Mouse (Mus musculus) heart, postnatal 4 days (tissue): ENCODE measurements at regions not wholly inside any gene's neighbourhood (a gene's known extent, or its start where the extent isn't known, plus 50 kb on each side); places are given as distances from the start of the nearest gene placed in this dataset.

Source experiments
- DNase-seq: peaks from one replicate; pipeline ENCODE4 v3.0.0; 2021

GRCm38 (mm10) chr13:71481205-71481604, 482.3 kb downstream of the Irx1 start:
- DNase-seq: no peak

DNA sequence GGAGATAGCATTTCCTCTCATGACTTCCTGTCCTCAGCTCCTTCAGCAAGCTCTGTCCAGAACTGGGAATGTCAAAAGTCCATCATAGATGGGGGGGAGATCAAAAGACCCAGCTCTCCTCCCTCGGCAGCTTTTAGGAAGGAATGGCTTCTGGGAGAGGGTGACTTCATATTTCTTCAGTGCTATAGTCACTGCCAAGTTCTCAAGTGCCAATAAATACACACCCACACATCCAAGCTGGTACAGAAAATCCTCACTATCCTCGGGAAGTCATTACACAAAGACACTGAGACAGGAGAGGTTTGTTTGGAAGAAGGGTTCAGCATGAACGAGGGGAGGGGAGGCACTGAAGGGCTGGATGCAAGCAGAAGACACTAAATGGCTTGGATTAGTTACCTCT, 502.0 kb downstream of the Irx1 start:
- no peak for DNase-seq

DNA sequence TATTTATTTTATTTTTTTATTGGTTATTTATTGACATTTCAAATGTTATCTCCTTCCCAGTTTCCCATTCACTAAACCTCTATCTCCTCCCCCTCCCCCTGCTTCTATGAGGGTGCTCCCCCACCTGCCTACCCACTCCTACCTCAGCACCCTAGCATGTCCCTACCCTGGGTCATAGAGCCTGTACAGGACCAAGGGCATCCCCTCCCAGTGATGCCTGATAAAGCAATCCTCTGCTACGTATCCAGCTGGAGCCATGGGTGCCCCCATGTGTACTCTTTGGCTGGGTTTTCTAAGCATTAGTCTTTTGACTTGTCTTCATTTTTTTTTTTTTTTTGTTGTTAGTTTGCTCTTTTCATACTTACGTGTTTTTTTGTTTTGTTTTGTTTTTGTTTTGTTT, 502.9 kb downstream of the Irx1 start:
- DNase-seq: no peak

DNA sequence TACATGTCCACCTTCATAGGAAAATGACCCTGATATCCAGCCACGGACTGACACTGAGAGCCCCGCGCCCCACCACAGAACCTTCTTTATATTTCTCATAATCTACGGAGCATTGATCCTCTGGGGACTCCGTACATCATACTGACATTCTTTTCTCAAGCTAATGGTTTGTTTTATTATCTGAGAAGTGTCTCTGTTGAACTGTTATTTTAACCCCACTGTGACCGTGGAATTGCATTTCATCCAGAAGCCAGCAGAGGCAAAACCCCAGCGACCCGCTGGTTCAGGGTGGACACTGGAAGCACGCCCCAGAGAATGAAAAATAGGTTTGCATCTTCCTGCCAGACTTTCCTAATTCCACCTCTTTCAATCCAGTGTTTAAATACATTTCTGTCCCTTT, 503.4 kb downstream of the Irx1 start:
- DNase-seq: no peak

DNA sequence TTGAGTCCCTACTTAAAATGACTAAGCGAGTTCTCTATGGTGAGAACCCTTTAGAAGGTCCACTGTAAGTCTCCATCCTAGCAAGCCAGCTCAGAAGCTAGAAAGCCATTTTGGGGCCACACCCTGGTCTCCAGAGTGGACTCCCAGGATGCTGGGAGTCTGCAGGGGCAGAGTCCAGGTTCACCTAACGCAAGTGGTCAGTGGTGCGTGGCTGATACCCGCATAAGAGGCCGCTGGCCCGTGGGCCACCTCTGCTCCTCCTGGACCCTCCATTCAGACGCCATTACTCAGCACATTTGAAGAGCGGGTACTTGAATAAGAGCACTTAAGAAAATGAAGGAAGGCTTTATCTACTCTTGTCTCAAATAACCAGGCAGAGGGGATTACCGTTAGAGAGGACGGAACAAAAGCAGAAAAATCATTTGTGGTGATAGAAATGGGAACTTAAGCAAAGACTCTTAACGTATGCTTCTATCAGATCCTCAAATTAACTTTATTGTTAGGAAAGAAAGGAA, 504.4 kb downstream of the Irx1 start:
- DNase-seq: no peak

DNA sequence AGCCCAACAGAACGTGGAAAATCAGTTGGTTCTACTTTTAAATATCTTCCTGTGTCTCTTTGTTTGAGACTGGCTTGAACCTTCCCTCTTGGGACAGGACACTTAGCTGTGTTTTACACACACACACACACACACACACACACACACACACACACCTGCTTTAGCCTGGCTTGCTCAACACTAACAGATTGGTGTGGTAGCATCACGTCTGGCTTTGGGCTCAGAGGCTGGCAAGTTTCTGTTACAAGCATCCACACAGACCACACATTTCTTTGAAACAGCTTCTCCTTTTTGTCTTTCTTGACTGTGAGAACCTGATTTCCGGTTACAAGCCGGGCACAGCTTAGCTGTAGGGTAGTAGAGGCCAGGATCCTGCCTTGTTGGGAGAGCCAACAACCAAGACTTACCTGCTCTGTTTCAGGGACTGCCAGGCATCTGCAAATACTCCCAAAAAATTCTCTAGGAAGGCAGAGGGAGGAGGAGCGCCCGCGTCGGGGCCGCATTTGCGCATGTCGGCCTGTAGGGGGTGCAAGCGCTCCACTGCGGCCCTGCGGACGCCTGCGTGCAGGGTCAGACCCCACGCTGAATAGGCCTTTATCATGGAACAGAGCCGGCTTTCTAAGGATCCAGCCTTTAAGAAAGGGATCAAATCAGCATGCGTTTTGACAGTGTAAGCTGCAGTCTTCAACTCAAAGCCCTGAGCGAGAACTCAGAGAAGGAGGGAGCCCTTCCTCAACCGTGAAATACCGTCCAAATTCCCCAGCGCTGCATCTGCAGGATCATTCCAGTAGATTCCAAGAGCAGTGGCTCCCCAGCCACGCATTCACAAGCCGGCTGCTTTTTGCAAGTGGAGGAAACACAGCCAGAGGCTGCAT, 505.2 kb downstream of the Irx1 start:
- peak; percentile 81 for DNase-seq

GRCm38 (mm10) chr13:71457550-71457949, 506.0 kb downstream of the Irx1 start:
- DNase-seq: no peak

- DNase-seq: no peak
Observed at GRCm38 (mm10) chr13:71452258-71452657, 511.3 kb downstream of the Irx1 start.

DNA sequence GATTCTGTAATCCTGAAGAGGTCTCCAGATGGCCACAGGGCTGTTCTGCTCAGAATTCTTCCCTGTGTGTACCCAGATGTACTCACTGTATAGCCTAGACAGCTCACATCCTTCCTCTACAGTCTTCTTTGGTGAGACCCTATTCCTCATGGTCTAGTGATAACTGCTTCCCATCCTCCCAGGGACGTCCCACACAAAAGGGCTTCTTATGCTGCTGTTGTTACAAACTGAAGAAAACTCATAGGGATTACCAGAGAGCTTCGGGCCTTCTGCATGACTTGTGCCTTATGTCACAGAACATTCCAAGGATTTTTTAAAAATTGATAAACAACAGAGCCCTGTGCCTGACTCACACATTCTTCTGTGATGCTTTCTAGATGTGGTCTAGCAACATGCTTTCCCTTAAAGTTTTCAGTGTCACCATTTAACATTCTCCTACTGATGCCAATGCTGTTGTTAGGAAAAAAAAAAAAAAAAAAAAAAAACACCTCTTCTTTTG, 525.9 kb downstream of the Irx1 start:
- DNase-seq: no peak

GRCm38 (mm10) chr13:71403654-71404560, 559.6 kb downstream of the Irx1 start:
- no peak for DNase-seq

DNA sequence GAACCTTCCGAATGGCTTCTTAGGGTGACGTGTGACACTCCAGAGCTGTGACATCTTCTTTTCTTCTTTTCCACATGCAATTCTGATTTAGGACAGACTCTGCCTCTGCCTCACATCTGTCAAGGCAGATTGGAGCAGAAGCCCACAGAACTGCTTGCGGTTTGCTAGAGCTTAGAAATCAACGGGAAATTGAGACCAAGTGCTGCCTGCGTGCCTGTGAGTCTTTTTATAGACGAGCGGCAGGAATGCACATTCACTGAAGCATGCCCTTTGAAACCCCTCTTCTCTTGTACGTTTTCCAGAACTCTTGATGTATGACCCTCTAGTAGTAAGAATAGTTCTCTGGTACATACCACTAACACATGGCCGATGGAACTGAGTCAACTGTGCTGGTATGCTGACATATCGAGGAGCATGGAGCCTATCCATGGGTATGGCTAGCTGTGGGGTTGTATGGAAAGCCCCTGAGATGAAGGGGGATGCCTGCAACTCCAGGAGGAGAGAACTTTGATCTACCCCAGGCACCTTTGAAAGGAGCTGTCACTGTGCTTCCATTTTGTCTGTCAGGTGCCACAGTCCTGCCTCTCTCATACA, 552.2 kb upstream of the Adamts16 start:
- no peak for DNase-seq

- no peak for DNase-seq
Observed at GRCm38 (mm10) chr13:71378641-71379040, 537.0 kb upstream of the Adamts16 start.

DNA sequence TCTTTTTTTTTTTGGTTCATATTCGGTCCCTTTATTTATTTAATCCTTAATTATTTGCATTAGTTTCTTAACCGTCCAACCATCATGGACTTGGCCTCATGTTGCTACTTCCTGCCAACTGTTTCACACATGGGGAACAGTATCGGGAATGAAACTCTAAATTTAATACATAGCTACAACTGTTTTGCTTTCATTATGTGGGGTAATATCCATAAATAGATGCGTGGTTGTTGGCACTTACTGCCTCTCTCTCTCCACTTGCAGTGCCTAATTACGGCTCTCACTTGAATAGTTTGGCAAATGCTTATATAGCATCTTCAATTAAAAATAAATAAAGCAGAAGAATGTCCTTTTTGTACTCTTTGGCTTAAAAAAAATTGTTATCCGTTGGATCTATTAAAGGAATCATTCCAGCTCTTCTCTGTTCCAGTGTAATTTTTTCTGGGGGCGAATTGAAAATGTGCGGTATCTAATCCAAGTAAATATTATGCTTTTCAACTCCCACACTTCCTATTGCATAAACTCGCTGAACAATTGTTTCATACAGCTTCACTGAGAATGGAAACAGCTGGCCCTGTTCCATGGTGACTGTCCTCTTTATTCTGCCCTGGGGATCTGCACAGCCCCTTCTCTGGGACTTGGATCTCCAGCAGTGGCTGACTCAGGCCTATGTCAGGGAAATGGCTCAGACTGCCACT, 534.4 kb upstream of the Adamts16 start:
- peak; percentile 70 for DNase-seq

DNA sequence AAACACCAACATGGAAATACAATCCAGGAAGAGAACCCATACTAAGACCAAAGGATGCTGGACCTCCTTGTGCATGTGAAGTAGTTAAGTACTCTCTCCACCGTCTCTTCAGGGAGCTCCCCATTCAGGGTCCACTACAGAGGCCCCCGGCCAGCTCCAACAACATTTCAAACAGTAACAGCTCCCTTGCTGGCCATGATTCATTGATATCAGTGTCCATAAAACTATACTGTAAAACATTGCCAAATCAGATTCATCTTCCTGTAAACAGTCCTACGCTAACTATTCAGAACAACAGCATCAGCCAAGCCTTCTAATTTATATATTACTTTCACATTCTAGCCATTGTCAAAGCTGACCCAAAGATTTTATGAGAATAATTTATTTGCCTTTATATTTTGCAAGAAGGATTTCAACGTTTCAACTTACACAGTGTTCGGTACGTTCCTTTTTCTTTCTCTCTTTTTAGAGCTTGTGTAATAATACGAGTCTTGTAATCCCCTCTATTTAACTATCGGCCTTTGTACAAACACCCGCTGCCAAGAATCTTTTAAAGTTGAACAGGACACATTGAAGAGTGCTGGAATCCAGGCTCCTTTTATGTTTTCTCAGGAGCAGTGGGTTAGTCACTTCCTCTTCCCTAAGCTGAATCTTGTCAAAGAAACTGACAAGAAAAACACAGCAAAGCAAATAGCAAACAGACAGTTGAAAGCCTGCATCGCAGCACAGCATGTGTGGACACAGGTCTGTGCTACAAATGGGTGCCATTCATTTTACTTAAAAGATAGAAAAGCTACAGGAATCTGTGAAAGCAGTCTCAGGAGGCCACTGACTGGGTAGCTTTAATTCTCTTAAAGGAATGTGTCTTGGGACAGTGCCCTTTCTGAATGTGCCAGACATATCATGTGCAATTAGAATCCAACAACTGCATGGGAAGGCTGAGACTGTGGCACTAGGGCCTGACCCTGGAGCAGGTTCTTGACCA, 531.4 kb upstream of the Adamts16 start:
- DNase-seq: no peak

- no peak for DNase-seq
Observed at GRCm38 (mm10) chr13:71369832-71370231, 528.2 kb upstream of the Adamts16 start.

GRCm38 (mm10) chr13:71365261-71365660, 523.6 kb upstream of the Adamts16 start:
- DNase-seq: no peak

DNA sequence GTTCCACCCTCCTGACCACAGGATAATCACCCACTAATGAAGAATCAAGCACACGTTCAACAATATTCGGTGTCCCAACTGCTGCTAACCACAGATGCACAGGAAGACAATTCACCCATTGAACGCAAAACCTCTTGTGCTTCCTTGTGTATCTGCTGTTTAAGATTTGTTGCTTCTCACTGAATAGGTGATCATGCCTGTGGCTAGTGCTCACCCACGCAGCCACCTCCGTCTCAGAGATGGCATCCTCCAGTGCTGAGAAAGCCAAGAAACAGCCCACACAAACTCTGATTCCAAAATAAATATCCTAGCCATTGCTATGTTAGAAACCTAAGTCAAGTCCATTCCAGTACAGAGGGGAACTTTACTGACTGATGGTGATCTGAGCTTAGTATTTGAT, 520.7 kb upstream of the Adamts16 start:
- DNase-seq: no peak

- no peak for DNase-seq
Observed at GRCm38 (mm10) chr13:71359112-71359511, 517.5 kb upstream of the Adamts16 start.

DNA sequence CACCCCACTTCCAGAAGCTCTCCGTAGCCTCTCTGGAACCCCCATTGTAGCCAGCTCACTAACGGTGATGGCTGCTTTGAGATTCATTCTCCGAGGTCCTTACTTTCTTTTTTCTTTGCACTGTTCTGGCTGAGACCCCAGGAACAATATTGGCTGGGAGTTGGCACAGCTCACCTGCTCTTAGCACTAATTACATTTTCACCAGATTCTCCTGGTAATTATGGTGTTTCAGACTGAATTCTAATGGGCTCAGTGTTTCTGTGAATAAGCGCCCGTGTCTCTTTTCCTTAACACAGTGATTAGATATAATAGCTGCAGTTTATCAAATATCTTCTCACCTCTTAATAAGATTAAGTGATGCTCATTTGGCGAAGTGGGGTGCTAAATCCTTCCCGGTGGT, 509.2 kb upstream of the Adamts16 start:
- no peak for DNase-seq

- no peak for DNase-seq
Observed at GRCm38 (mm10) chr13:71342921-71343320, 501.3 kb upstream of the Adamts16 start.

DNA sequence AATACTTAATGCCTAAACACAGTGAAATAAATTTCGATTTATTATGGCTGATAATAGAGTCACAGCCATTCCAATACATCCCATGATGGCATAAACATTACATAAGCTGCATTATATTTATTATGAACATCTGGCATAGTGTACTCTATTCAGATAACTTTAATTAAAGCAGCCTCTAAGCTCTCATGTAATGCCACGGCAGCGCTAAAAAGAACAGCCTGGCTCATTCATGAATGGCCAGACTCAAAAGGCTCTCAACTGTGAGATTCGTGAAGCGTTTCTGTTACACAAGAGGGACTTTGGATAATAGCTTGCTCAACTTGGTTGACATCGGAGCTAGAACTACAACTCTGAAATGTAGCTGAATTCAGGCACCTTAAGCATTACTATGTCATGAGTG, 497.1 kb upstream of the Adamts16 start:
- no peak for DNase-seq
